Mouse (Mus musculus): Measurements from ENCODE around the gene Scamp1. TPM values are rescaled to one million over a fixed set of nuclear protein-coding genes. Genes with fewer than 3 reads are reported as not detected.
A peak's percentile ranks its signal among the peaks of the same experiment; 100 is the strongest.

The Scamp1 gene
- polyA plus RNA-seq, 1 experiment from 2014 or later, result 39.7 TPM

- Histone ChIP-seq H3K27me3 (ENCODE audit: control insufficient read depth, insufficient read depth, low read length) (no peaks in the 10 kb centered on the region), H3K9me3 (ENCODE audit: control insufficient read depth, low read length) (no peaks in the 10 kb centered on the region), H3K4me2 (ENCODE audit: low read depth, low read length, severe bottlenecking) (no peak overlapping the region), H3K9ac (ENCODE audit: low read length) (no peak overlapping the region), H3K4me1 (replicated peaks; ENCODE audit: control insufficient read depth, insufficient read depth, low read length) (peaks cover 6% of the 10 kb centered on the region; the same call in 1 of the 2 replicates), H3K27ac (ENCODE audit: low read depth, low read length) (no peak overlapping the region), H3K36me3 (ENCODE audit: control insufficient read depth, insufficient read depth, low read length) (no peaks in the 10 kb centered on the region), H3K4me3 (ENCODE audit: low read depth, low read length) (no peak overlapping the region)
- 76% methylated on average over 2 of the region's 2 CpGs for WGBS
- no peak for ATAC-seq (replicated peaks; ENCODE audit: low FRiP score)
- DNase-seq (ENCODE audit: low spot score), result no peak
Measured at GRCm38 (mm10) chr13:94308279-94308678, 22.6 kb upstream of the Scamp1 start.

- Histone ChIP-seq H3K4me1 (replicated peaks; ENCODE audit: control insufficient read depth, insufficient read depth, low read length) (peaks cover 6% of the 10 kb centered on the region; the same call in 1 of the 2 replicates), H3K9ac (ENCODE audit: low read length) (no peak overlapping the region), H3K9me3 (ENCODE audit: control insufficient read depth, low read length) (no peaks in the 10 kb centered on the region), H3K4me3 (ENCODE audit: low read depth, low read length) (no peak overlapping the region), H3K36me3 (ENCODE audit: control insufficient read depth, insufficient read depth, low read length) (no peaks in the 10 kb centered on the region), H3K4me2 (ENCODE audit: low read depth, low read length, severe bottlenecking) (no peak overlapping the region), H3K27ac (ENCODE audit: low read depth, low read length) (no peak overlapping the region), H3K27me3 (ENCODE audit: control insufficient read depth, insufficient read depth, low read length) (no peaks in the 10 kb centered on the region)
- ATAC-seq (replicated peaks; ENCODE audit: low FRiP score) (no peak), DNase-seq (ENCODE audit: low spot score) (no peak)
- WGBS, result 89% methylated on average over 7 of the region's 7 CpGs
Measured at GRCm38 (mm10) chr13:94307531-94307930, 21.9 kb upstream of the Scamp1 start.

GRCm38 (mm10) chr13:94306968-94307289 lies 21.3 kb upstream of the Scamp1 start:
- no peak overlapping the region for H3K27ac ChIP-seq (ENCODE audit: low read depth, low read length)
- H3K9ac ChIP-seq (ENCODE audit: low read length), result peak overlapping the region; percentile 23; the same call in 1 of the 2 replicates

GRCm38 (mm10) chr13:94306277-94306967 lies 20.8 kb upstream of the Scamp1 start:
- H3K27ac ChIP-seq (ENCODE audit: low read depth, low read length), result peak overlapping the region; percentile 0; the same call in 1 of the 2 replicates
- no peaks in the 10 kb centered on the region for H3K27me3 ChIP-seq (ENCODE audit: control insufficient read depth, insufficient read depth, low read length)
- WGBS, result 45% methylated on average over 18 of the region's 18 CpGs
- peak; percentile 79 for DNase-seq (ENCODE audit: low spot score)
- H3K36me3 ChIP-seq (ENCODE audit: control insufficient read depth, insufficient read depth, low read length), result no peaks in the 10 kb centered on the region
- peak overlapping the region; percentile 23; the same call in 1 of the 2 replicates for H3K9ac ChIP-seq (ENCODE audit: low read length)
- peak; percentile 87 for ATAC-seq (replicated peaks; ENCODE audit: low FRiP score)
- H3K9me3 ChIP-seq (ENCODE audit: control insufficient read depth, low read length), result no peaks in the 10 kb centered on the region
- H3K4me1 ChIP-seq (replicated peaks; ENCODE audit: control insufficient read depth, insufficient read depth, low read length), result peaks cover 6% of the 10 kb centered on the region; the same call in 1 of the 2 replicates
- H3K4me3 ChIP-seq (ENCODE audit: low read depth, low read length), result no peak overlapping the region; the same call in 1 of the 2 replicates
- H3K4me2 ChIP-seq (ENCODE audit: low read depth, low read length, severe bottlenecking), result peak overlapping the region; percentile 40

More at GRCm38 (mm10) chr13:94306968-94307289, 21.3 kb upstream of the Scamp1 start:
- ATAC-seq (replicated peaks; ENCODE audit: low FRiP score), result peak; percentile 42
- Histone ChIP-seq H3K4me1 (replicated peaks; ENCODE audit: control insufficient read depth, insufficient read depth, low read length) (peaks cover 6% of the 10 kb centered on the region; the same call in 1 of the 2 replicates), H3K27me3 (ENCODE audit: control insufficient read depth, insufficient read depth, low read length) (no peaks in the 10 kb centered on the region), H3K36me3 (ENCODE audit: control insufficient read depth, insufficient read depth, low read length) (no peaks in the 10 kb centered on the region), H3K9me3 (ENCODE audit: control insufficient read depth, low read length) (no peaks in the 10 kb centered on the region), H3K4me2 (ENCODE audit: low read depth, low read length, severe bottlenecking) (peak overlapping the region; percentile 40), H3K4me3 (ENCODE audit: low read depth, low read length) (no peak overlapping the region; the same call in 1 of the 2 replicates)
- no peak for DNase-seq (ENCODE audit: low spot score)
- WGBS, result 27% methylated on average over 5 of the region's 5 CpGs

DNA sequence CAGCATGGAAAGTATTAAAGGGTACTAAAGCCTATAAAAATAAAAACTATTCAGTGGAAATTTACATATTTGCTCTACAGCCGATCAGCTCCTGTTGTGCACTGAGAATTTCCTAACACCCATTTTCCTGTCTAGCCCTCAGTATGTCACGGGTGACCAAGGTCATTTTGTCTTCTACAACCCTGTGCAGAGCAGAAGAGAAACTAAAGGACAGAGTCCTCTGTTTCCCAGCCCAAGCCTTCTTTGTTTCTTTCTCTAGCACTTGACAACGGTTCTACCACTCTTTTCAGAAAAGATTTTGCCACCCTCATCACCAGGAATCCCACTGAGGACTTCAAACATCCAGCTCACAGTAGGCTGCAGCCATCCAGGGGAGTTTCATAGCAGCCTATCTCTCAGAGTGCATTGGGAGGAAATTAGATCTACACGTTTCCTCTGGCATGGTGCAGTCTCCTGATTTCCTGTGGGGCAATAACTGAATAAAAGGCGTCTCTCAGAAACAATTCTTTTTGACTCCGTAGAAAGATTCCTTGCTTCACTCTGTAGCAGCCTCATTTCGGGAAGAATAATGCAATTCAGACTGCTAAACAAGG lies 15.4 kb upstream of the Scamp1 start:
- H3K4me1 ChIP-seq (replicated peaks; ENCODE audit: control insufficient read depth, insufficient read depth, low read length), result no peaks in the 10 kb centered on the region
- no peaks in the 10 kb centered on the region for H3K36me3 ChIP-seq (ENCODE audit: control insufficient read depth, insufficient read depth, low read length)
- no peak for ATAC-seq (replicated peaks; ENCODE audit: low FRiP score)
- no peak overlapping the region for H3K27ac ChIP-seq (ENCODE audit: low read depth, low read length)
- H3K9me3 ChIP-seq (ENCODE audit: control insufficient read depth, low read length), result no peaks in the 10 kb centered on the region
- no peak overlapping the region for H3K4me3 ChIP-seq (ENCODE audit: low read depth, low read length)
- no peak overlapping the region for H3K9ac ChIP-seq (ENCODE audit: low read length)
- DNase-seq (ENCODE audit: low spot score), result no peak
- H3K4me2 ChIP-seq (ENCODE audit: low read depth, low read length, severe bottlenecking), result no peak overlapping the region
- no peaks in the 10 kb centered on the region for H3K27me3 ChIP-seq (ENCODE audit: control insufficient read depth, insufficient read depth, low read length)
- 54% methylated on average over 7 of the region's 7 CpGs for WGBS

GRCm38 (mm10) chr13:94300232-94300631 lies 14.6 kb upstream of the Scamp1 start:
- DNase-seq (ENCODE audit: low spot score) (no peak), ATAC-seq (replicated peaks; ENCODE audit: low FRiP score) (no peak)
- Histone ChIP-seq H3K4me3 (ENCODE audit: low read depth, low read length) (no peak overlapping the region), H3K4me1 (replicated peaks; ENCODE audit: control insufficient read depth, insufficient read depth, low read length) (no peaks in the 10 kb centered on the region), H3K27ac (ENCODE audit: low read depth, low read length) (no peak overlapping the region), H3K9me3 (ENCODE audit: control insufficient read depth, low read length) (no peaks in the 10 kb centered on the region), H3K36me3 (ENCODE audit: control insufficient read depth, insufficient read depth, low read length) (no peaks in the 10 kb centered on the region), H3K27me3 (ENCODE audit: control insufficient read depth, insufficient read depth, low read length) (no peaks in the 10 kb centered on the region), H3K9ac (ENCODE audit: low read length) (no peak overlapping the region), H3K4me2 (ENCODE audit: low read depth, low read length, severe bottlenecking) (no peak overlapping the region)
- WGBS, result 92% methylated on average over 4 of the region's 4 CpGs

DNA sequence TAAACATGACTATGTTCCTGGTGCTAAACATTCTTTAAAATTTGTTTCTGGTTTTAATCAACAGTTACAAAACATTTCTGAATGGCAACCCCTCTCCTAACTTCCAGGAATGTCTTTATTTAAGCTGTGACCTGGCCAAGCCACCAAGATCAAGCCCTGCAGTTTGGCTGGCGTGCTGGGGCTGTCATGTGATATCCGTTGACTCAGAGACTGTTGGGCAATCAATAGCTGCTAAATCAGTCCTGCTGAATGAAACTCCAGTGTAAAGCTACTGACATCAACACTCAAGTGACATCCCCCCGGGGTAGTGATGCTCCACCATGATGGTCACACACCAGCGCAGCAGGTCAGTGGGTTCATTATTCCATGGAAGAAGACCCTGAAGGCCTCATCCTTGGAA lies 12.7 kb upstream of the Scamp1 start:
- no peak overlapping the region for H3K9ac ChIP-seq (ENCODE audit: low read length)
- H3K36me3 ChIP-seq (ENCODE audit: control insufficient read depth, insufficient read depth, low read length), result no peaks in the 10 kb centered on the region
- no peaks in the 10 kb centered on the region for H3K27me3 ChIP-seq (ENCODE audit: control insufficient read depth, insufficient read depth, low read length)
- H3K4me2 ChIP-seq (ENCODE audit: low read depth, low read length, severe bottlenecking), result no peak overlapping the region
- WGBS, result 88% methylated on average over 4 of the region's 4 CpGs
- H3K4me1 ChIP-seq (replicated peaks; ENCODE audit: control insufficient read depth, insufficient read depth, low read length), result no peaks in the 10 kb centered on the region
- no peak overlapping the region for H3K4me3 ChIP-seq (ENCODE audit: low read depth, low read length)
- H3K9me3 ChIP-seq (ENCODE audit: control insufficient read depth, low read length), result no peaks in the 10 kb centered on the region
- DNase-seq (ENCODE audit: low spot score) (no peak), ATAC-seq (replicated peaks; ENCODE audit: low FRiP score) (no peak)
- no peak overlapping the region for H3K27ac ChIP-seq (ENCODE audit: low read depth, low read length)

DNA sequence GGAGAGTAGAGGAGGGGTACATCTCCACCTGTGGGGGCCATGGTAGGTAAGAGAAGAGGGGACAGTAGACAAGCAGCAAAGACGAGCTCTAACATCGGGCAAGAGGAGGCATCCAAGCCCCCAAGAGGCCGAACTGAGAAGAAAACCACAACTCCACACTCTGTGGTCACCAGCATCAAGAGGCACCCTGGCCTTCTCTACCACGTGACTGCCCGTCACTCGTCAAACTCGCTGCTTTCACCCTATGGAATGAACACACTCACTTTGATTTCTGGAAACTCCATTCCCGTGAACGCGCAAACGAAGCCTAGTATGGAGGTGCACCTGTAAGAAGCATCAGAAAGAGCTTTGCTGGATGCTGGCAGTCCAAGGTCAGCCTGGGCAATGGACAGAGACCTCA lies 10.7 kb upstream of the Scamp1 start:
- 88% methylated on average over 11 of the region's 11 CpGs for WGBS
- ATAC-seq (replicated peaks; ENCODE audit: low FRiP score), result no peak
- Histone ChIP-seq H3K4me1 (replicated peaks; ENCODE audit: control insufficient read depth, insufficient read depth, low read length) (no peaks in the 10 kb centered on the region), H3K27me3 (ENCODE audit: control insufficient read depth, insufficient read depth, low read length) (no peaks in the 10 kb centered on the region), H3K27ac (ENCODE audit: low read depth, low read length) (no peak overlapping the region), H3K4me2 (ENCODE audit: low read depth, low read length, severe bottlenecking) (no peak overlapping the region), H3K9ac (ENCODE audit: low read length) (no peak overlapping the region), H3K4me3 (ENCODE audit: low read depth, low read length) (no peak overlapping the region), H3K9me3 (ENCODE audit: control insufficient read depth, low read length) (no peaks in the 10 kb centered on the region), H3K36me3 (ENCODE audit: control insufficient read depth, insufficient read depth, low read length) (no peaks in the 10 kb centered on the region)
- DNase-seq (ENCODE audit: low spot score), result no peak

DNA sequence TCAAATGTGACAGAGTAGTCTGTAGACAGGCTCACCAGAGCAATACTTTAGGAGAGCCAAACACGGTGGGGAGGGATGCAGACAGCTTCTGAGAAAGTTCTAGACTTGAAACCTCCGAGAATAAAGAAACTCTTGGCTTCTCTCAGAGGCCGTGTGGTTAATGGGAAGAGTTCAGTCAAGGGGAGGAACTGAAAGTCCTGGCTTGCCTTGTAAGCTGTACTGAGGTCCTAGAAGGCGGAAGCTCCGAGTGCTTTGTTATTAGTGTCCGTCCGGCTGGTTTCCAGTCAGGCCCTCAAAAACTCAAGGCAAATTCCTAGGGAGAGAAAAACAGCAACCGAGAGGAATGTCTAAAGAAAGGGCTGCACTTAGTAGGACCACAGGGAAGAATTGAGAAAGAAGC lies 10.3 kb upstream of the Scamp1 start:
- Histone ChIP-seq H3K4me1 (replicated peaks; ENCODE audit: control insufficient read depth, insufficient read depth, low read length) (no peaks in the 10 kb centered on the region), H3K4me3 (ENCODE audit: low read depth, low read length) (no peak overlapping the region), H3K27ac (ENCODE audit: low read depth, low read length) (no peak overlapping the region), H3K9ac (ENCODE audit: low read length) (no peak overlapping the region), H3K4me2 (ENCODE audit: low read depth, low read length, severe bottlenecking) (no peak overlapping the region), H3K9me3 (ENCODE audit: control insufficient read depth, low read length) (no peaks in the 10 kb centered on the region), H3K36me3 (ENCODE audit: control insufficient read depth, insufficient read depth, low read length) (no peaks in the 10 kb centered on the region), H3K27me3 (ENCODE audit: control insufficient read depth, insufficient read depth, low read length) (no peaks in the 10 kb centered on the region)
- ATAC-seq (replicated peaks; ENCODE audit: low FRiP score) (no peak), DNase-seq (ENCODE audit: low spot score) (no peak)
- WGBS, result 87% methylated on average over 8 of the region's 8 CpGs

Measured in forebrain, embryonic 11.5 days (tissue).